Mouse (Mus musculus) embryonic fibroblast, embryonic 13.5 days (primary cell): Measurements from ENCODE around the gene Hist1h3f. TPM values are rescaled to one million over a fixed set of nuclear protein-coding genes. Genes with fewer than 3 reads are reported as not detected.
"Not testable (repeated sequence)": the region's sequence is repeated elsewhere in the genome, so short reads cannot be mapped to it uniquely, and the experiment has no call there.

Experiments used
- H3K27ac ChIP-seq: 2 replicates; pipeline ENCODE4 v1.5.1; 2012; ENCODE audit warnings: low read length, control low read depth, inconsistent platforms; ENCODE audit not compliant: insufficient read depth
- H3K4me1 ChIP-seq: 2 replicates; pipeline ENCODE4 v1.6.1; 2011; ENCODE audit warnings: low read length; ENCODE audit not compliant: control insufficient read depth, insufficient read depth
- H3K4me3 ChIP-seq: 2 replicates; pipeline ENCODE4 v1.5.1; 2011; ENCODE audit warnings: mild to moderate bottlenecking, control low read depth, low read length; ENCODE audit not compliant: insufficient read depth
- CTCF ChIP-seq: IDR thresholded peaks from 2 replicates; pipeline ENCODE4 v1.5.1; 2011; ENCODE audit warnings: mild to moderate bottlenecking, control low read depth, low read length, moderate library complexity, borderline replicate concordance; ENCODE audit not compliant: insufficient read depth
- POLR2A ChIP-seq: IDR thresholded peaks from 2 replicates; pipeline ENCODE4 v1.6.1; 2011; ENCODE audit warnings: low read depth, mild to moderate bottlenecking, control low read depth, low read length, moderate library complexity
- polyA plus RNA-seq: library from polyadenylated mRNA; stranded (reverse); fragments of >200 nt; gene quantifications from 2 replicates; pipeline ENCODE4 v1.2.4, GENCODE M21; 2011; ENCODE audit warnings: low read depth; ENCODE audit not compliant: missing spikeins, insufficient read length

Hist1h3f gene
- polyA plus RNA-seq, 1 experiment: 0.61 TPM

GRCm38 (mm10) chr13:23551146-23551834 is 7.4 kb downstream of the Hist1h3f start, which contains the start of gene Hist1h4f:
Gene Hist1h4f, minus strand, starts transcription at chr13:23551648.
- Histone ChIP-seq H3K4me3 (peak within 1 kb of the TSS; percentile 44), H3K27ac (peak within 1 kb of the TSS; percentile 89)
- TF ChIP-seq POLR2A: peak; percentile 98
- not testable (repeated sequence) for H3K4me1 ChIP-seq

GRCm38 (mm10) chr13:23551931-23552914 is 8.4 kb downstream of the Hist1h3f start:
- Histone ChIP-seq H3K4me1 (peaks cover 3% of the 10 kb centered on the region; the same call in 1 of the 2 replicates), H3K4me3 (no peak overlapping the region), H3K27ac (peak overlapping the region; percentile 45)
- TF ChIP-seq CTCF (no peak), POLR2A (no peak)

- no peak for TF ChIP-seq POLR2A
- Histone ChIP-seq H3K4me3 (no peak within 1 kb of the TSS), H3K27ac (peak within 1 kb of the TSS; percentile 45; the same call in 1 of the 2 replicates), H3K4me1 (peaks cover 3% of the 10 kb centered on the region; the same call in 1 of the 2 replicates)
Measured at GRCm38 (mm10) chr13:23552962-23553361, 9.1 kb downstream of the Hist1h3f start, which contains the start of gene Hist1h1d. Gene Hist1h1d, plus strand, starts transcription at chr13:23553262.

GRCm38 (mm10) chr13:23554393-23554792 is 10.5 kb downstream of the Hist1h3f start:
- TF ChIP-seq POLR2A (no peak), CTCF (no peak)
- no peak overlapping the region for H3K4me3 ChIP-seq
- H3K27ac ChIP-seq: peak overlapping the region; percentile 86

GRCm38 (mm10) chr13:23554925-23555838 is 11.3 kb downstream of the Hist1h3f start:
- TF ChIP-seq POLR2A (peak; percentile 99), CTCF (no peak)

More at GRCm38 (mm10) chr13:23554393-23554792, 10.5 kb downstream of the Hist1h3f start:
- peaks cover 3% of the 10 kb centered on the region; the same call in 1 of the 2 replicates for H3K4me1 ChIP-seq

GRCm38 (mm10) chr13:23555839-23556416 is 12.1 kb downstream of the Hist1h3f start:
- TF ChIP-seq CTCF (no peak), POLR2A (peak; percentile 91)
- peak overlapping the region; percentile 97 for H3K27ac ChIP-seq

More at GRCm38 (mm10) chr13:23554925-23555838, 11.3 kb downstream of the Hist1h3f start:
- H3K4me1 ChIP-seq: peaks cover 3% of the 10 kb centered on the region; the same call in 1 of the 2 replicates
- H3K27ac ChIP-seq: peak overlapping the region; percentile 97
- peak overlapping the region; percentile 58 for H3K4me3 ChIP-seq

GRCm38 (mm10) chr13:23556906-23557305 is 13.1 kb downstream of the Hist1h3f start:
- TF ChIP-seq CTCF: no peak
- no peak for TF ChIP-seq POLR2A
- Histone ChIP-seq H3K27ac (peak overlapping the region; percentile 62), H3K4me3 (peak overlapping the region; percentile 17; the same call in 1 of the 2 replicates), H3K4me1 (peaks cover 3% of the 10 kb centered on the region; the same call in 1 of the 2 replicates)

More at GRCm38 (mm10) chr13:23555839-23556416, 12.1 kb downstream of the Hist1h3f start:
- H3K4me3 ChIP-seq: peak overlapping the region; percentile 58
- peaks cover 3% of the 10 kb centered on the region; the same call in 1 of the 2 replicates for H3K4me1 ChIP-seq

GRCm38 (mm10) chr13:23560699-23561098 is 16.8 kb downstream of the Hist1h3f start:
- H3K4me3 ChIP-seq, H3K4me1 ChIP-seq: not testable (repeated sequence)
- H3K27ac ChIP-seq: 0 out of 2 replicates have a peak overlapping the region, but pooled peaks have one; percentile 5

GRCm38 (mm10) chr13:23561531-23561882 is 17.7 kb downstream of the Hist1h3f start:
- Histone ChIP-seq H3K27ac (peak overlapping the region; percentile 52), H3K4me3 (peak overlapping the region; percentile 38)

More at GRCm38 (mm10) chr13:23561531-23561882, 17.7 kb downstream of the Hist1h3f start:
- H3K4me1 ChIP-seq: not testable (repeated sequence)
